Mouse (Mus musculus): ENCODE measurements around the gene Fezf1. TPM values are rescaled to one million over a fixed set of nuclear protein-coding genes. Genes with fewer than 3 reads are reported as not detected.

Fezf1 gene
- polyA plus RNA-seq, 2 experiments: not detected

- under 1% methylated on average over 61 of the region's 61 CpGs for WGBS (ENCODE audit: insufficient replicate concordance)
- H3K36me3 ChIP-seq (replicated peaks; ENCODE audit: control insufficient read depth, insufficient read depth, low read depth): no peaks in the 10 kb centered on the region
- no peak for TF ChIP-seq EP300 (IDR thresholded peaks at IDR 0.05; ENCODE audit: low read depth)
- TF ChIP-seq CTCF (IDR thresholded peaks at IDR 0.05; ENCODE audit: low read depth): no peak
- no peak overlapping the region for H3K27ac ChIP-seq
- H3K9ac ChIP-seq (replicated peaks): no peak overlapping the region
- H3K27me3 ChIP-seq (ENCODE audit: control insufficient read depth, insufficient read depth, low read length): peaks cover 90% of the 10 kb centered on the region
- H3K4me2 ChIP-seq (ENCODE audit: low read depth): no peak overlapping the region
- DNase-seq (ENCODE audit: low read depth in 3 of 3, low spot score in 3 of 3): no peak
- ATAC-seq (ENCODE audit: insufficient read depth): no peak
- no peaks in the 10 kb centered on the region for H3K9me3 ChIP-seq (ENCODE audit: control insufficient read depth, low read length)
- H3K4me3 ChIP-seq (ENCODE audit: insufficient read depth in 1 of 2, low read depth in 2 of 2, low read length in 2 of 2): no peak overlapping the region
- H3K4me1 ChIP-seq (replicated peaks; ENCODE audit: control insufficient read depth in 2 of 2, insufficient read depth in 2 of 2, low read length in 1 of 2): no peaks in the 10 kb centered on the region
Measured at GRCm38 (mm10) chr6:23247512-23248312, 450 bp downstream of the Fezf1 start.

DNA sequence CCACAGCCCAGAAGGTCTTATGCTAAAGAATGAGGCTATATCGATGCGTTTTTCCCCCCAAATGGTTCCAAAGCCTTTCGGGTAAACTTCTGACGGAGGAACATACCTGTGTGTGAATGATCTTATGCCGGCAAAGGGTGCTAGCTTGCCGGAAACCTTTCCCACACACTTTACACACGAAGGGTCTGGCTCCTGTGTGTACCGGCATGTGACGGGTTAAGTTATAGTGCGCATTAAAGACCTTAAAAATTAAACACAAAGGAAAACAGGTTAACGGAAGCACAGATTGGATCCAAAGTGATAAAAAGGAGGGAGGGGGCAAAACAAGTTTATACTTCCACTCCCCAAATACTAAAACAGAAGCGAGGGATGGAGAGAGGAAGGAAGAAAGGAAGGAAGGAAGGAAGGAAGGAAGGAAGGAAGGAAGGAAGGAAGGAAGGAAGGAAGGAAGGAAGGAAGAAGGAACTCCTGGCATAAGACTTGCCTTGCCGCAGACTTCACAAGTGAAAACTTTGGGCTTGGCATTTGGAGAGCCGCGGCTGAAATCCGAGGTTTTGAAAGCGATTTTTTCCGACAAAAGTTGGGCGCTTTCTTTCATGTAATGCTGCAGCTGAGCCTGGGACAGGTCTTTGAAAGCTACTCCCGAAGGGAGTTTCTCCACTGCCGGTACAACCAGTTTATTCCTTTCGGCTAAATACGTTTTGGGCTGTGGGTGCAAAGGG, 1.2 kb downstream of the Fezf1 start:
- Histone ChIP-seq H3K4me1 (replicated peaks; ENCODE audit: control insufficient read depth in 2 of 2, insufficient read depth in 2 of 2, low read length in 1 of 2) (no peaks in the 10 kb centered on the region), H3K27me3 (ENCODE audit: control insufficient read depth, insufficient read depth, low read length) (peaks cover 86% of the 10 kb centered on the region), H3K9me3 (ENCODE audit: control insufficient read depth, low read length) (no peaks in the 10 kb centered on the region), H3K36me3 (replicated peaks; ENCODE audit: control insufficient read depth, insufficient read depth, low read depth) (no peaks in the 10 kb centered on the region), H3K4me3 (ENCODE audit: insufficient read depth in 1 of 2, low read depth in 2 of 2, low read length in 2 of 2) (no peak overlapping the region), H3K4me2 (ENCODE audit: low read depth) (no peak overlapping the region), H3K27ac (no peak overlapping the region), H3K9ac (replicated peaks) (no peak overlapping the region)
- DNase-seq (ENCODE audit: low read depth in 3 of 3, low spot score in 3 of 3): no peak
- 2% methylated on average over 23 of the region's 23 CpGs for WGBS (ENCODE audit: insufficient replicate concordance)
- TF ChIP-seq CTCF (IDR thresholded peaks at IDR 0.05; ENCODE audit: low read depth) (no peak), EP300 (IDR thresholded peaks at IDR 0.05; ENCODE audit: low read depth) (no peak)
- no peak for ATAC-seq (ENCODE audit: insufficient read depth)

DNA sequence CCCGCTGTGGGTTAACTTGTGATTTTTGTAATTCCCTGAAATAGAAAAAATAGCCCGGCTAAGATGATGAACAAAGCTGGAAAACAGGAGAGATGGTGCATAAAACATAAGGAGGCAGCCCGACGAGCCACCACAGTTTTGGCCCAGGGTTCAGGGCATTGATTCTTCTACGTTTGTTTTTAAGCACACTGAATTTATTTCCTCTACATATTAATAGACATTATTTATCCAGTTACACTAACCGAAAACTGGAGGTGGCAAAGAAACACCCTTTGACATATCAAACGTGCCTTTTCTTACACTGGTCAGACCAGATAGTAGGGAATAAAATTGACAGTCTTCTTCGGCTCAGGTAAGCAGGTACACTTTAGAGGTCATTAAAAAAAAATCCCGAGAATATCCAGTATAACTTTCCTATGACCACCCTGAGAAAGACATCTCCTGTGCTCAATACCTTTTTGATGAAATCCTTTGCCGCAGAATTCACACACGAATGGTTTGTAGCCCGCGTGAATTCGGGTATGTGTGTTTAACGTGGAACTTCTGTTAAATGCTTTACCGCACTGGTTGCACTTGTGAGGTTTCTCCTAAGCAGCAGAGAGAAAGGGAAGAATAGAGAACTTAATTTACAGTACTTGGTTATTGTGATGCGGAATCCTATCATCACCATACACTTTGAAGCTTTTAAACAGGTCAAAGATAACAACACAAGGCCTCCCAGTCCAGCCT, 1.9 kb downstream of the Fezf1 start:
- ATAC-seq (ENCODE audit: insufficient read depth) (no peak), DNase-seq (ENCODE audit: low read depth in 3 of 3, low spot score in 3 of 3) (no peak)
- H3K36me3 ChIP-seq (replicated peaks; ENCODE audit: control insufficient read depth, insufficient read depth, low read depth): no peaks in the 10 kb centered on the region
- peaks cover 82% of the 10 kb centered on the region for H3K27me3 ChIP-seq (ENCODE audit: control insufficient read depth, insufficient read depth, low read length)
- no peaks in the 10 kb centered on the region for H3K4me1 ChIP-seq (replicated peaks; ENCODE audit: control insufficient read depth in 2 of 2, insufficient read depth in 2 of 2, low read length in 1 of 2)
- TF ChIP-seq CTCF (IDR thresholded peaks at IDR 0.05; ENCODE audit: low read depth) (no peak), EP300 (IDR thresholded peaks at IDR 0.05; ENCODE audit: low read depth) (no peak)
- H3K27ac ChIP-seq: no peak overlapping the region
- 4% methylated on average over 17 of the region's 17 CpGs for WGBS (ENCODE audit: insufficient replicate concordance)
- H3K9ac ChIP-seq (replicated peaks): no peak overlapping the region
- no peak overlapping the region for H3K4me2 ChIP-seq (ENCODE audit: low read depth)
- H3K4me3 ChIP-seq (ENCODE audit: insufficient read depth in 1 of 2, low read depth in 2 of 2, low read length in 2 of 2): no peak overlapping the region
- no peaks in the 10 kb centered on the region for H3K9me3 ChIP-seq (ENCODE audit: control insufficient read depth, low read length)

GRCm38 (mm10) chr6:23245545-23246011, 2.6 kb downstream of the Fezf1 start:
- ATAC-seq (ENCODE audit: insufficient read depth): no peak
- TF ChIP-seq CTCF (IDR thresholded peaks at IDR 0.05; ENCODE audit: low read depth) (no peak), EP300 (IDR thresholded peaks at IDR 0.05; ENCODE audit: low read depth) (no peak)
- Histone ChIP-seq H3K4me3 (ENCODE audit: insufficient read depth in 1 of 2, low read depth in 2 of 2, low read length in 2 of 2) (no peak overlapping the region), H3K9ac (replicated peaks) (no peak overlapping the region), H3K4me2 (ENCODE audit: low read depth) (no peak overlapping the region), H3K36me3 (replicated peaks; ENCODE audit: control insufficient read depth, insufficient read depth, low read depth) (no peaks in the 10 kb centered on the region), H3K27ac (no peak overlapping the region), H3K4me1 (replicated peaks; ENCODE audit: control insufficient read depth in 2 of 2, insufficient read depth in 2 of 2, low read length in 1 of 2) (no peaks in the 10 kb centered on the region), H3K9me3 (ENCODE audit: control insufficient read depth, low read length) (no peaks in the 10 kb centered on the region), H3K27me3 (ENCODE audit: control insufficient read depth, insufficient read depth, low read length) (peaks cover 78% of the 10 kb centered on the region)
- DNase-seq (ENCODE audit: low read depth in 3 of 3, low spot score in 3 of 3): no peak
- WGBS (ENCODE audit: insufficient replicate concordance): 4% methylated on average over 23 of the region's 23 CpGs

GRCm38 (mm10) chr6:23245121-23245520, 3.0 kb downstream of the Fezf1 start:
- no peaks in the 10 kb centered on the region for H3K36me3 ChIP-seq (replicated peaks; ENCODE audit: control insufficient read depth, insufficient read depth, low read depth)
- H3K9me3 ChIP-seq (ENCODE audit: control insufficient read depth, low read length): no peaks in the 10 kb centered on the region
- H3K4me2 ChIP-seq (ENCODE audit: low read depth): no peak overlapping the region
- ATAC-seq (ENCODE audit: insufficient read depth) (no peak), DNase-seq (ENCODE audit: low read depth in 3 of 3, low spot score in 3 of 3) (no peak)
- no peak overlapping the region for H3K27ac ChIP-seq
- 12% methylated on average over 9 of the region's 9 CpGs for WGBS (ENCODE audit: insufficient replicate concordance)
- no peak overlapping the region for H3K9ac ChIP-seq (replicated peaks)
- TF ChIP-seq CTCF (IDR thresholded peaks at IDR 0.05; ENCODE audit: low read depth) (no peak), EP300 (IDR thresholded peaks at IDR 0.05; ENCODE audit: low read depth) (no peak)
- peaks cover 74% of the 10 kb centered on the region for H3K27me3 ChIP-seq (ENCODE audit: control insufficient read depth, insufficient read depth, low read length)
- H3K4me1 ChIP-seq (replicated peaks; ENCODE audit: control insufficient read depth in 2 of 2, insufficient read depth in 2 of 2, low read length in 1 of 2): no peaks in the 10 kb centered on the region
- no peak overlapping the region for H3K4me3 ChIP-seq (ENCODE audit: insufficient read depth in 1 of 2, low read depth in 2 of 2, low read length in 2 of 2)

Data from liver, embryonic 14.5 days (tissue).